Mouse (Mus musculus) testis, adult 2 months (tissue): Measurements from ENCODE around the gene Rbp1.

Experiments used
- CTCF ChIP-seq: fragments of 200-500 bp; IDR thresholded peaks from 2 replicates; pipeline ENCODE4 v1.5.1; 2012; ENCODE audit warnings: low read depth, mild to moderate bottlenecking, inconsistent platforms, low read length, moderate library complexity; ENCODE audit not compliant: control insufficient read depth, insufficient read depth, insufficient replicate concordance
- POLR2A ChIP-seq: fragments of 200-500 bp; IDR thresholded peaks from 2 replicates; pipeline ENCODE4 v1.6.1; 2012; ENCODE audit warnings: low read depth, mild to moderate bottlenecking, inconsistent platforms, low read length, moderate library complexity; ENCODE audit not compliant: control insufficient read depth

- TF ChIP-seq POLR2A (no peak), CTCF (no peak)
These were observed 2.1 kb upstream of the Rbp1 start for GRCm38 (mm10) chr9:98420666-98421065.
